Mouse (Mus musculus) kidney, adult 2 months (tissue): ENCODE measurements at regions not wholly inside any gene's neighbourhood (a gene's known extent, or its start where the extent isn't known, plus 50 kb on each side); places are given as distances from the start of the nearest gene placed in this dataset.

Source experiments
- CTCF ChIP-seq: fragments of 200-500 bp; conservative IDR thresholded peaks from 2 replicates; pipeline ENCODE4 v1.5.1; 2011; ENCODE audit warnings: low read depth, mild to moderate bottlenecking, control low read depth, low read length, moderate library complexity, mixed read lengths; ENCODE audit not compliant: insufficient read depth, insufficient read length
- POLR2A ChIP-seq: fragments of 200-500 bp; IDR thresholded peaks from one replicate; pipeline ENCODE4 v1.6.1; 2011; ENCODE audit warnings: low read depth, low read length, control low read depth

GRCm38 (mm10) chr1:183806864-183807730 is 206.0 kb upstream of the Dusp10 start:
- TF ChIP-seq POLR2A (no peak), CTCF (no peak)
